11 mouse cellular contexts compared by ENCODE assay signal in genomic region chr3:121329647-121330046, GRCm38 (mm10). TPM values are rescaled to one million over a fixed set of nuclear protein-coding genes. Genes with fewer than 3 reads are reported as not detected.
DNase-seq lines count a peak whose midpoint lies in the region; ATAC-seq and TF ChIP-seq lines count a peak whose summit lies in the region.
"Had no signal": no experiment of that assay in that cellular context is flagged by ENCODE, and none has a peak within 500 bp of the region (broad histone marks: within the 10 kb centered on the region; RNA-seq: fewer than 3 reads in every experiment).

No protein-coding gene starts in this region.

- H3K9me3 ChIP-seq in stomach, postnatal 0 days (ENCODE audit: control insufficient read depth, low read length) = no peaks in the 10 kb centered on the region
- H3K9me3 ChIP-seq: hindbrain, embryonic 13.5 days had no signal

- 41% methylated on average over 10 of the region's 10 CpGs for WGBS in heart, adult 2 months
- 45% methylated on average over 10 of the region's 10 CpGs for WGBS in stomach, postnatal 0 days

- intact Hi-C loops in heart, adult 2 months (cut with DNase I) = no loop called here

- ATAC-seq in stomach, postnatal 0 days (ENCODE audit: low FRiP score, low TSS enrichment) = no peak
- no peak for ATAC-seq in monocyte, adult 5-6 weeks (replicated peaks; ENCODE audit: insufficient number of reproducible peaks, low FRiP score, low TSS enrichment, poor library complexity, severe bottlenecking)

- no peak for DNase-seq in heart, adult 2 months
- DNase-seq in heart, adult 8-10 months (ENCODE audit: low spot score) = no peak
- peak; percentile 24 to 40 for DNase-seq in spleen, adult 18-20 months
- no peak for DNase-seq in spleen, postnatal 4 days (ENCODE audit: low spot score in 2 of 2)
- DNase-seq in brain, embryonic 14.5 days (ENCODE audit: low read depth) = peak; percentile 65
- DNase-seq in stomach, postnatal 0 days (ENCODE audit: low spot score) = no peak
- DNase-seq in neural tube, embryonic 10.5 days (ENCODE audit: extremely low spot score, low spot score) = no peak

- H3K79me2 ChIP-seq in heart, adult 2 months (replicated peaks; ENCODE audit: control insufficient read depth, insufficient read depth, low read length) = no peaks in the 10 kb centered on the region

- H3K36me3 ChIP-seq in heart, adult 2 months (ENCODE audit: control insufficient read depth, insufficient read depth, low read length) = no peaks in the 10 kb centered on the region
- no peaks in the 10 kb centered on the region; the same call in 1 of the 2 replicates for H3K36me3 ChIP-seq in stomach, postnatal 0 days (ENCODE audit: control insufficient read depth, insufficient read depth, low read length)
- H3K36me3 ChIP-seq: hindbrain, embryonic 13.5 days had no signal

- H3K4me1 ChIP-seq in heart, adult 2 months (ENCODE audit: control insufficient read depth, insufficient read depth, low read length) = peaks cover 6% of the 10 kb centered on the region
- H3K4me1 ChIP-seq in stomach, postnatal 0 days (replicated peaks; ENCODE audit: control insufficient read depth, insufficient read depth) = 0 out of 2 replicates have a peak, but pooled peaks cover 2% of the 10 kb centered on the region

- TF ChIP-seq CTCF in heart, adult 2 months (IDR thresholded peaks at IDR 0.05) = no peak
- TF ChIP-seq CTCF in brain, embryonic 14.5 days (IDR thresholded peaks at IDR 0.05; ENCODE audit: borderline replicate concordance, extremely low read depth, insufficient read depth, insufficient read length) = no peak
- no peak for TF ChIP-seq CTCF in stomach, postnatal 0 days (IDR thresholded peaks at IDR 0.05; ENCODE audit: low read depth)

- H3K27me3 ChIP-seq in heart, adult 2 months (ENCODE audit: control insufficient read depth, insufficient read depth, low read length) = no peaks in the 10 kb centered on the region
- no peaks in the 10 kb centered on the region for H3K27me3 ChIP-seq in stomach, postnatal 0 days (ENCODE audit: control insufficient read depth, insufficient read depth, low read length)
- H3K27me3 ChIP-seq: hindbrain, embryonic 13.5 days had no signal

- H3K4me2 ChIP-seq in stomach, postnatal 0 days (replicated peaks; ENCODE audit: low read depth) = no peak overlapping the region; the same call in 1 of the 2 replicates
- H3K4me2 ChIP-seq: hindbrain, embryonic 13.5 days; liver, embryonic 11.5 days had no signal

- TF ChIP-seq POLR2A in heart, adult 2 months (IDR thresholded peaks at IDR 0.05; ENCODE audit: insufficient read depth, low read depth, low read length) = no peak
- no peak for TF ChIP-seq POLR2A in brain, embryonic 14.5 days (IDR thresholded peaks at IDR 0.05; ENCODE audit: borderline replicate concordance, extremely low read depth, insufficient read depth, insufficient read length, poor library complexity, severe bottlenecking)

- peak overlapping the region; percentile 9; the same call in 1 of the 2 replicates for H3K4me3 ChIP-seq in heart, adult 2 months
- H3K4me3 ChIP-seq in stomach, postnatal 0 days (ENCODE audit: low read depth, low read length) = no peak overlapping the region
- H3K4me3 ChIP-seq: hindbrain, embryonic 13.5 days had no signal

- no peak overlapping the region; the same call in 1 of the 2 replicates for H3K27ac ChIP-seq in heart, adult 2 months
- H3K27ac ChIP-seq in stomach, postnatal 0 days (replicated peaks) = peak overlapping the region; percentile 70; the same call in 1 of the 2 replicates
- H3K27ac ChIP-seq: hindbrain, embryonic 13.5 days; macrophage had no signal

- no peak overlapping the region for H3K9ac ChIP-seq in heart, adult 2 months (ENCODE audit: low read depth, low read length)
- no peak overlapping the region for H3K9ac ChIP-seq in stomach, postnatal 0 days (ENCODE audit: low read length)
- H3K9ac ChIP-seq: hindbrain, embryonic 13.5 days had no signal

- no peak for TF ChIP-seq EP300 in heart, adult 2 months (IDR thresholded peaks at IDR 0.05; ENCODE audit: insufficient read depth, low read depth, low read length)
- no peak for TF ChIP-seq EP300 in stomach, postnatal 0 days (optimal IDR thresholded peaks at IDR 0.05)

RNA-seq across cellular contexts. Expression of gene Alg14, which starts 38.1 kb away (rescaled TPM):
- total RNA-seq in heart, adult 2 months (2021) = 10 to 100 TPM in 1 of 2 experiments, 1 to 10 TPM in 1; 9.1 to 10.4 TPM
- 12.5 and 19.9 TPM in 2 replicates for polyA plus RNA-seq in heart, adult 2 months (2012; rRNA removed)
- total RNA-seq in heart, adult 8-10 months (2022) = 10 to 100 TPM in 2 of 4 experiments, 1 to 10 TPM in 2; 7.5 to 12.4 (median 10.9) TPM
- polyA plus RNA-seq in brain, embryonic 14.5 days (2012; rRNA removed) = 16.0 and 16.9 TPM in 2 replicates
- 35.3 and 35.7 TPM in 2 replicates for polyA plus RNA-seq in stomach, postnatal 0 days (2015; fragmentation: Nextera tagmentation; extraction: Ambion mirVana)
- 4.5 to 9.3 TPM (median 6.5 TPM) in 3 replicates for total RNA-seq in monocyte, adult 5-6 weeks (2017)

RNA-seq across cellular contexts. Expression of gene Tmem56, which starts 46.7 kb away (rescaled TPM):
- total RNA-seq in heart, adult 2 months (2021) = 1 to 10 TPM in 1 of 2 experiments, under 1 TPM in 1; 0.99 to 2.9 TPM
- polyA plus RNA-seq in heart, adult 2 months (2012; rRNA removed) = 0.68 and 2.0 TPM in 2 replicates
- total RNA-seq in heart, adult 8-10 months (2022) = 1 to 10 TPM; 1.2 to 2.7 (median 2.0) TPM
- 2.3 and 2.5 TPM in 2 replicates for polyA plus RNA-seq in brain, embryonic 14.5 days (2012; rRNA removed)
- 2.6 TPM in 2 replicates for polyA plus RNA-seq in stomach, postnatal 0 days (2015; fragmentation: Nextera tagmentation; extraction: Ambion mirVana)
- total RNA-seq in monocyte, adult 5-6 weeks (2017) = 0.11 to 1.0 TPM in 2 of 3 replicates, not detected in the other
- polyA plus RNA-seq: macrophage had no signal

Comparison
In these comparisons a context has a peak if more than half of its experiments do, and no peak if none do; other contexts are left out.
1. DNase-seq: peak in spleen, adult 18-20 months (2 of 2) and brain, embryonic 14.5 days (single experiment); none in heart, adult 2 months (0 of 2), heart, adult 8-10 months (single experiment), spleen, postnatal 4 days (0 of 2), stomach, postnatal 0 days (single experiment) and neural tube, embryonic 10.5 days (single experiment).